Mouse (Mus musculus): ENCODE data around the gene Abcb9.

DNA sequence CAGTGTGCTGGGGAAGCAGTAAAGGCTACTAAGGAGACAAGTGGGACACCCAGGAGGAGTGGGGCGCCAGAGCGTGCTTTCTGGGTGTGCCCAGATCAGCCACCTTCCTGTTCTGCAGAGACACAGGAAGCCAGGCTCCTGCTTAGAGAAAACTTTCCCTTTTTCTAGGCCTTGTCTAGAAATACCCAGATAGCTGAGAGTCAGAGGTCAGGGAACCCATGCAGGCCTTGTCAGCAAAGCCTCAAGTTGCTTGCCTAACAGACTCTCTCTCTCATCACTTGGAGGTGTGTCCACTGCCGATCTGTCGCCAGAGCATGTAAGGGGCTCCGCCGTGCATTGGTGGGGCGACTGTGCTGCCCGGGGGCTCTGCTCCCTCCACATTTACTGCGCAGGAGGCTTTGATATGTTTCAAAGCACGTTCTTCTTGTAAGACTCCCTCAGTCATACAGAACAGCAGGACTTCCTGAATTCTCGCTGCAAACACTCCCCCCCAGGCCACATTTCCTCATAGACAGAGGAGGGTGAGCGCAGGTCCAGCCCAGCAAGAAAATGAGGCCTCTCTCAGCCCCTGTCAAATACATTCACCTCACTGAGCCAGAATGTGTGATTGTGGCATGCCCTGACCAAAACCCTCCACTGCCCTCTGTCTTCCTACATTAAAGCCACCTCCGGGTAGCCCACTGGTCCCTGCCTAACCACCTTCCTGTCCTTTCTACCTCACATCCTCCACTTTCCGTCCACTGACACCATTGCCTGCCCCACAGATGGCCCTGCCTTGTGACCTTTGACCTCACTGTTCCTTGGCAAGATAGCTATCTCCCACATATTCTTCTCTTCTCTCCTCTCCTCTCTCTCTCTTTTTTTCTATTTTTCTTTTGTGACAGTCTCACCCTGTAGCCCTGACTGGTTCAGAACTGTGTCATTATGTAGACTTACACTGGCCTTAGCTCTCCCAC lies 45.2 kb downstream of the Abcb9 start:
- no peak for TF ChIP-seq USF1 (IDR thresholded peaks at IDR 0.05; ENCODE audit: low read depth)
- TF ChIP-seq POLR2A (IDR thresholded peaks at IDR 0.05; ENCODE audit: insufficient read length, low read depth), result no peak
- TF ChIP-seq POLR2AphosphoS2 (IDR thresholded peaks at IDR 0.05; ENCODE audit: insufficient read length, low read depth), result no peak
- TF ChIP-seq REST (IDR thresholded peaks at IDR 0.05; ENCODE audit: insufficient read depth, insufficient read length), result no peak
- TF ChIP-seq MAX (IDR thresholded peaks at IDR 0.05; ENCODE audit: low read depth), result no peak
